Mouse (Mus musculus) layer of hippocampus, postnatal 14 days (tissue): ENCODE results near the gene Lrfn3. TPM values are rescaled to one million over a fixed set of nuclear protein-coding genes. Genes with fewer than 3 reads are reported as not detected.

Source experiments
- DNase-seq, 2 experiments: peaks; one replicate each; pipeline ENCODE4 v3.0.0; 2021 to 2022; ENCODE audit warnings: low spot score in 2 of 2, mixed read lengths in 1 of 2
- long read RNA-seq, 2 experiments: library from polyadenylated mRNA; stranded (forward); transcript quantifications; one replicate each; pipeline ENCODE4 v2.0.0; 2021
- total RNA-seq, 2 experiments: library from RNA; stranded (reverse); gene quantifications; 2 replicates each; pipeline ENCODE4 v1.2.3; 2021

Lrfn3 gene
- 10 to 100 TPM; 32.5 to 35.5 TPM for total RNA-seq
- long read RNA-seq, experiment 1, transcript Lrfn3-201 (3 exons, 2,886 nt), result major isoform, 12 of 17 reads
- long read RNA-seq, experiment 1, partial matches to known transcripts, result 5 of 17 reads
- long read RNA-seq, experiment 1, other reads (novel, unspliced or antisense), result 0 of 17 reads
- long read RNA-seq, experiment 2, transcript Lrfn3-201 (3 exons, 2,886 nt), result major isoform, 12 of 18 reads
- long read RNA-seq, experiment 2, partial matches to known transcripts, result 6 of 18 reads
- long read RNA-seq, experiment 2, other reads (novel, unspliced or antisense), result 0 of 18 reads

DNA sequence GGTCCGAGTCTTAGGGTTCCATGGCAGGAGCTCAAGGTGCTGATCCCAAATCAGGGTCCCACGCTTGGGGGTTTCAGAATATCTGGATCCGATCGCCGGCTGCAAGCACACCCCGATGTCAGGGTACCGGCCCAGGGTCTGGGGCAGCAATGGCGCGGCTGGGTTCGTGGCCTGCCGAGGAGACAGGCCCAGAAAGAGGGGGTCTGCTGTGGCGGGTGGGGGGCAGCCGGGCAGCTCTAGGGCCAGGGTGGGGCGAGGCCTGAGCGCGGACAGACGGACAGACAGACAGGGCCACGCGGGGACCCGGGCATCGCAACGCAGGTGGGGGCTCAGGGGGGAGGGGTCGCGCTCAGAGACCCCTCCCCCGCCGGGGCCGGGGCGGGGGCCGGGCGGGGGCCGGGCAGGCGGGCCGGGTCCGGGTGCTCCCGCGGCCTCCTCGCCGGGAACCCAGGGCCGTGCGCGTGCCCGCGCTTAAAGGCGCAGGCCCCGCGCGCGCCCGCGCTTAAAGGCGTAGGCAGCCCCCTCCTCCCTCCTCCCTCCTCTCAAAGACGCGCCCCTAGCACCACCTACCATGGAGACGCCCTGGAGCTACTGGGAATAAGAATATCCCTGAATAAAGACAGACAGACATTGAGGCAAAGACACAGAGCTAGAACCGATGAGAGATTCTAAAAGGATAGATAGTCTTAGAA, at the start of gene Lrfn3:
Gene Lrfn3, minus strand, starts transcription at position 121 of the 692 bp plus-strand sequence.
- peak; percentile 29 to 73 for DNase-seq

DNA sequence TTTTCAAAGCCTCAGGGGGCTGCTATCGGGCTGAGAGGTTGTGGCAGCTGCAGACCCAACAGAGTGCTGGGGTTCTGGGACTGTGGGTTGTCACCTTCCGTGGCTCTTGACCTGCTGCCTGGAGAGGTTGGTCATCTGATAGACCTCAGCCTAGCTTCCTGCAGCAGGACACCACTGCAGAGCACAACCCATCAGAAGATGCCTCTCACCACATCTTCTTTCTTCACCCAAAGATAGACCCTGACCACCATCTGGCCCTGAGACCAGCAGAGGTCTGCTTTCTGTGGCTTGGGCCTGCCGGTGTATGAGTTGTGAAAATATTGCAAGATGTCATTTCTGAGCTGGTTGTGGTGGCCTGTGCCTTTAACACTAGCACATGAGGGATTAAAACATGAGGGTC, 48.5 kb upstream of the Lrfn3 start:
- no peak for DNase-seq

DNA sequence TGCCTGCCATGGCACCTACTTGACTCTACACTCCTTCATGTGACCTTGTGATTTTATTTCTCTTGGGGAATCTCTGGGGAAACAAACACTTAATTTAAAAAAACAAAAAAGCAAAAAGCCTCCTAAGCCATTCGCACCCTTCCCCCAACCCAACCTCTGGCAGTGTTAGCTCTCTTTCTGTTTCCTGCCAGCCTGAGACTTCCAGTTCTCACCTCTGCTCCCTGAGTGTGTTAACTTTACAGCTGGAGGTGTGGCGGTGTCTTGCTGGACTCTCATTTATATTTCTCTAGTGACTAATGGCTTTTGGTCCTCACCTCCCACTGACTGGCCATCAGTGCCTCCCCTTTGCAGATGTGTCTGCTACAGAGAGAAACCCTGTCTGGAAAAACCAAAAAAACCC, 47.2 kb upstream of the Lrfn3 start:
- DNase-seq, result no peak

DNA sequence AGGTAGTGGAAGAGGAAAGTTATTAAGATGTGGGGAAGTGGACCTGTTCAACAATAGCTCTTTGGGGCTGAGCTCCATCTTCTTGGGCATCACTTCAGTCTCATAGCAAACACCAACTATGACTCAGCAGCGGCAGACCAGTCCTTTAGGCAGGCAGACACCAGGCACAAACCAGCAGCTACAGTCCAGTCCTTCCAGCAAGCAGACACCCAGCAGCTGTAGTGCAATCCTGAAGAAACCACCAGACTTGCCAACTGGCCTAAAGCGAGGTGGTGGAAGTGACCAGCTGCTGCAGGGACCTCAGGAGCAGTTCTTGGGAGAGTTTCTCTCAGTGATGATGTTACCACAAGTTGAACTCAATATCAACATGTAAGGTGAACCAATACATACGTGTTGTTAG, 46.1 kb upstream of the Lrfn3 start:
- no peak for DNase-seq

DNA sequence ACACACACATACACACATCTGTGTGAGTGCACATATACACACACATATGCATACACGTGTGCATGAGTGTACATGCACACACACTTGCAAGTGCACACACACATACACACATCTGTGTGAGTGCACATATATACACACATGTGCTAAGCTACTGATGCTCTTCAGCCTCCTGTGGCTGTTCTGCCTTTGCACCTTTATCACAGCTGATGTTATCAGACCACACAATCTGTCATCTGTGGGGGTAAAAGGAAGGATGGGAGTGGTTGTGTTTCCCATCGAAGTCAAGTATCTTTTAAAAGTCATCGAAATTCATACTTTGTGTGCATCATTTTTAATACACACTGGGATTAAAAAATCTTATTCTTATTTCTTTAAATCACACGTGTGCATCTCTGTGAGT, 39.8 kb upstream of the Lrfn3 start:
- no peak for DNase-seq

DNA sequence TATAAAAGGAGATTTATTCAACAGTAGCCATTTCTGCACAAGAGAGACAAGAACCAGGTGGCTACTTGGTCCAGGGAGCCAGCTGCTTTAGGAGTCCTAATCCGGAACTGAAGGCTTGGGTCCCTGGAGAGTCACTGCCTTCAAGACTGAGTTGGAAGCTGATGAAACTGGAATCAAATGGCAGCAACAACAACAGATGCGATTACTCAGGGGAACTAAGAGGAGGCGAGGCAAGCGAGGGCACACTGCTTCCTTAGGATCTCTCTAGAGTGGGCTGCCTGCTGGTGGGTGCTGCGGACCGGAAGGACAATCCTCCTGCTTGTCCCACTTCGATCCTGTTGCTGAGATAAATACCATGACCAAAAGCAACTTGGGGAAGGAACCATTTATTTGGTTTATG, 37.1 kb upstream of the Lrfn3 start:
- DNase-seq, result no peak

DNA sequence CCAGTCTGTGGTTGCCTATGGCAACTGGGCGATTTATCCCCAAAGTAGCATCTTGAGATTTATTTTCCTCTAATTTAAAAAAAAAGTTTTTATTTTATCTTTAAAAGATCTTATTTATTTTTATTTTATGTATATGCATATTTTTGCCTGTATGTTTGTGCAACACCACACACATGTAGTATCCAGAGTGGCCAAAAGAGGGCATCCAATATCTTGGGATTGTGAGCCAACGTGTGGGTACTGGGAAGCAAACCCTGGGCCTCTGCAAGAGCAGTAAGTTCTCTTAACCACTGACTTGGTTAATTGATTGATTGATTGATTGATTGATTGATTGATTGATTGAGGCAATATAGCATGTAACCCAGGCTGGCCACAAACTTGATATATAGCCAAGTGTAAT, 32.3 kb upstream of the Lrfn3 start:
- DNase-seq, result no peak

DNA sequence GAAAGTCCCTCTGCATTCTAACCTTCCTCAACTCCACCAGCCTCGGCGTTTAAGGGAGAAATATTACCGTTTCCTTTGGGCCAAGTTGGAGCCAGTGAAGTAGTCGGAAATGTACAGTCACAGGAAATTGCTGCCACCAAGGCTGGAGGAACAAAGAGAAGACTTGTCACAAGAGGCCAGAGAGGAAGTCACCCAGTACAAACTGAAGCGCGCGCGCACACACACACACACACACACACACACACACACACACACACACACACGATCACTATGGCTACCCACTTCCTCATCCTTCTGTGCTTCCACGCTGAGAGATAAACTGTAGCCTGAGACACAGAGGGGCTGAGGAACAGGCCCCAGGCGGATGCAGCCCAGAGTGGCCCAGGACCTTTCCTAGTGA, 31.8 kb upstream of the Lrfn3 start:
- DNase-seq, result peak in 1 of 2 experiments; percentile 12

DNA sequence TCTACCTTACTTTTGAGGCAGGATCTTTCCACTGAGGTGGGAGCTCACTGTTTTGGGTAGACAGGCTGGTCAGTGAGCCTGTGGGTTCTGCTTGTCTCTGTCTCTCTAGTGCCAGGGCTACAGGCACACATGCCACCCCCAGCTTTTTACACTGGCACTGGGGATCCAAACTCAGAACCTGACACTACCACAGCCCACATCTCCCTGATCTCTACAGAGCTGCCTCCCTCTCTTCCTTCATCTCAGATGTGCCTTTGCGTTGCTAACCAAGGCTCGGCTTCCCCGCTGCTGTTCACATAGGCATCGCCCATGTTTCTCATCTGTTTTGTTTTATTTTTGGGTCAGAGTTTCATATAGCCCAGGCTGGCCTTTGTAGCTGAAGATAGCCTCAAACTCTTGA, 31.1 kb upstream of the Lrfn3 start:
- DNase-seq, result no peak

DNA sequence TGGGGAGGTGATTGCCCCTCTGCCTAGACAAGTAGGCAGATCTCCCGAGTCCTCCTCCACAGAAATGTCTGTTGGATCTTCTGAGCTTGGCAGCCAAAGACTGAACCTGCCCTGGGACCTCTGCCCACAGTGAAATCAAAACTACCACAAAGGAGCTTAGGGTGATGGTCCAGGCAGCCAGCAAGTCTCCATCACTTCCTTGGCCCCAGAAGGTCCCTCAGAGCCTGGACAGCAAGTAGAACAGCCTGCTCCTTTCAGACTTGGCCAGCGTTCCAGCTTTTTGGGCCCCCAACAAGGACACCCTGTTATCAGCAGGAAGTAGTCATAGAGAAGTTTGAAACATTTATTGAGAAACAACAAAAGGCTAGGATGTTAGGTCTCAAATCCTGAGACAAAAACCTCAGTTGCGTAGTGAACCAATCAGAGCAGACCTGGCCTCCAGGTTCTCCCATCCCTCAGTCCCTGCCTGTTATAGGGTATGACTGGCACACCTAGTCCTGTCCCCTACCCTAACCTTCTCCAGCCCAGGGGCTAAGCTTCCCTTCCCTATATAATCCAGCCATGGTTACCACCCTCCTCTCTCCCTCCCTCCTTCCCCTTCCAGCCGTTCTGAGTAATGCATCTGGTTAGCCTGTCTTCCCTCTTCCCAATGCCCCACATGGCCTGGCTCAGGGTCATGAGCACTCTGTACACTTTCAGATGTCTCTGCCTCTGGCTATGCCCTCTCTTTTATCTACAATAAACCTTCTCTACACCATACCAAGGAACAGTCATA, 30.4 kb upstream of the Lrfn3 start:
- no peak for DNase-seq

DNA sequence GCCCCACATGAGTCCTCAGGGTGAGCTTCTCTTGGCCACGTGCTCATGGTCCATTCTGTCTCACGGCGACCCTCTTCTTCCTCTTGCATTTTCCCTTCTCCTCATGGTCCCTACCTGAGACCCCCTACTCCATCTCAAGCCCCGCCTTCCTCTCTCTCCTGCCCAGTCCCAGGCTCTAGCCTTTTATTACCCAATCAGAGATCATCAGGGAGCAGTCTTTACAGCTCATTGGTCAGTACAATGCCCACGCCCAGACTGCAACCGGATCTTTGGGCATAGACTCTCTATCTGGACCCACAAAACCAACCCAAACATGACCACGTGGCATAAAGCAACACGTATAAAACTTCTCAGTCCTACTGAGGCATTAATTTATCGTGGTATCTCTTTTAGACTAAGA, 21.5 kb upstream of the Lrfn3 start:
- no peak for DNase-seq

DNA sequence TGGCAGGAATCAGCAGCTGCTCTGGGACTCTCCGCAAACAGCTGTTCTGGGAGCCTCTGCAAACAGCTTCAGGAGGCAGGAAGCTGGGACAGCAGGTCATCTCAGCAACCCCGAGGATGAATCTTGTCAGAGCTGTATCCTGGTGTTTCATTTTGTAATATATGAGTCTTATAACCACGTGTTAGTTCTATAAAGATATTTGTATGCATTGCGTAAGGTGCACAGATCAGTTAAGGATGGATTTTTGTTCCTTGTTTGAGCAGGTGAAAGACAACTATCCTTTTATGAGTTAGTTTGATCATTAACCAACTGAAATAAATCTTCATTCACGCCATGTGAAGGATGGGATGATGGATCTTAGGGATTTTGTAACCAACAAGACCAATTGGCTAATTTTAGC, 17.5 kb upstream of the Lrfn3 start:
- no peak for DNase-seq

DNA sequence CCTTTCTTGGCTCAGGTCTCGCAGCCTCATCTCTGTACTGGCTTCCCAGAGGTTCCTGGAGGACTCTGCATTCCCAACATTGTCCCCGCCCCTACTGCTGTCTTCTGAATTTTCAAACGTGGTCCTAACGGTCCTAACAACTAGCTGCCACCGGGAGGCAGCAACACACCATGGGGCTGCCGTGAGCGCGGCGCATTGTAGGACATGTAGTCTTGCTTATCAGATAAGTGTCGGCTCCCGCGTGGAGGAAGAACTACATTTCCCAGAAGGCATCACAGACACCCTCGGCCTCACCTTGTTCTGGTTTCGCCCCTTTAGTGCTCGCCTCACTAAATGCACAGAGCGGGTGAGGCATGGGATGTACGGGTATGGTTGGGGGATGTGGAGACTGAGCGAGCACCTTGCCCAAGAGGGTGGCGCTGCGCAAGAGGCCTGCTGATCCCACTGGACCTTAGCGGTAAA, 11.0 kb upstream of the Lrfn3 start:
- DNase-seq, result peak; percentile 93 to 98

DNA sequence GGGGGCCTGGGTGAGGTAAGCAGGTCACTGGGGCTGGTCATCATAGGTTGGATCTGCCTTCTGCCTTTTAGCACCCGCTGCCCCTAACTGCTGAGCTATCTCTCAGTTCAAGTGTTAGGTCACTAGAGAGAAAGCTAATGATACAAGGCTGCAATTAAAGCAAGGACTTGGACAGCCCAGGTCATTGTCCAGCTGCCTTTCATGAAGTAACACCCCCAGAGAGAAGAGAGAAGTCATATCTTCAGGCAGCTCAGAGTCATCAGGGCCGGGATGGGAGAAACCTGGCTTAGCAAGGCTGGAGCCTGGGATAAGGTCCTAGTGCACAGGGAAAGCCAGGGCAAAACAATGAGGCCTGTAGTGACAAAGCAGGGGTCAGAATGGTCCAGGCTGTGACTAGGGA, 4.9 kb upstream of the Lrfn3 start:
- DNase-seq, result no peak

DNA sequence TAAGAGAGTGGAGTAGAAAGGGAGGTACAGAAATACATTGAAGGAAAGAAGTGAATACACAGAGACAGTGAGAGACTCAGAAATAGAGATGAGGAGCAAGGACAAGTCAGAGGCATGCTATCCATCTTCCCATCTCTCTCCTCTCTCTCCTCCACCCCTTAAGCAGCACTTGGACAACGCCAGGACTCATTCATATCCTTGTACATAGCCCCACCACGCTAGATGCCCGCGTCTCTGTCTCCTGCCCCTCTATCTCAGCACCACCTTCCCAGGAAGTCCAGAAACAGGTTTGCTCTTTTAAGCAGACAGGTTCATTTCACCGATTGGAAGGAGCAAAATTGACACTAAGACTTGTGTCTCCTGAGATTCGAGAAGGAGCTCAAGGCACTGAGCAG, 769 bp upstream of the Lrfn3 start:
- no peak for DNase-seq

DNA sequence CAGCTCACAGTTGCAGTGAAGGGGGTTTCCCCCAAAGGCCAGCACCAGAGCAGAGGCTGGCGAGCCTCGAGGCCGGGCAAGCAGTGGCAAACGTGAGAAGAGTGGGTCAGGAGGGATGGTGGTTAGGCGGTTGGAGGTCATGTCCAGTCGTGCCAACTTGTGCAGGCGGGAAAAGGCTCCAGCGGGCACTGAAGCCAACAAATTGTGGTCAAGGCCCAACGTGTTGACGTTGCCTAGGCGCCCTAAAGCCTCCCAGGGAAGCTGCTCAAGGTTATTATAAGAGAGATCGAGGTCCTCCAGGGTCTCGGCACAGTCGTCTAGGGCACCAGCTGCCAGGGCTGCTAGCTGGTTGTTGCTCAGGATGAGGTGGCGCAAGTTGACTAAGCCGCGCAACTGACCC, 2.5 kb downstream of the Lrfn3 start:
- DNase-seq, result no peak

DNA sequence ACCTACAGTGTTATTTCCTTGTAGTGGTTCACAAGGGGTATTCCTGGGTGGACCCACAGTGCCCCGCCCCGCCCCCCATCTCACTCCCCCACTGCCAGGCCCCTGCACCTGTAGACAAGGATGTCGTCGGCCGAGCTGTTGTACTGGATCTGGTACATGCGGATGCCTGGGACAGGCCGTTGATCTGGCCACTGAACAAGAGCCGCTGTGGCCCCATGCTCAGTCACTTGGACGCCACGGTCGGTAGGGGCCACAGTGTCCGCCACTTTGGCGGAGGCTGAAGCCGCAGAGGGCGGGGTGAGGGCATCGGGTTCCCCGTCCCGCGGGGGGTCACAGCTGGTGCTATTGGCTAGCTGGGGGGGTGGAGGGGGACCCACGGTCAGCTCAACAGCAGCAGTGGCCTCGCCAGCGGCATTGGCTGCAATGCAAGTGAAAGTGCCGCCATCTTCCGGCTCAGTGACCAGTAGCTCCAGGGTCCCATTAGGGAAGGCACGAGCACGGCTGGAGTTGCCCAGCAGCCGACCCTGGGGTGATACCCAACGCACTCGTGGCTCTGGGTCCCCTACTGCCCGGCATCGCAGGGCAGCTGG, 3.2 kb downstream of the Lrfn3 start:
- no peak for DNase-seq

DNA sequence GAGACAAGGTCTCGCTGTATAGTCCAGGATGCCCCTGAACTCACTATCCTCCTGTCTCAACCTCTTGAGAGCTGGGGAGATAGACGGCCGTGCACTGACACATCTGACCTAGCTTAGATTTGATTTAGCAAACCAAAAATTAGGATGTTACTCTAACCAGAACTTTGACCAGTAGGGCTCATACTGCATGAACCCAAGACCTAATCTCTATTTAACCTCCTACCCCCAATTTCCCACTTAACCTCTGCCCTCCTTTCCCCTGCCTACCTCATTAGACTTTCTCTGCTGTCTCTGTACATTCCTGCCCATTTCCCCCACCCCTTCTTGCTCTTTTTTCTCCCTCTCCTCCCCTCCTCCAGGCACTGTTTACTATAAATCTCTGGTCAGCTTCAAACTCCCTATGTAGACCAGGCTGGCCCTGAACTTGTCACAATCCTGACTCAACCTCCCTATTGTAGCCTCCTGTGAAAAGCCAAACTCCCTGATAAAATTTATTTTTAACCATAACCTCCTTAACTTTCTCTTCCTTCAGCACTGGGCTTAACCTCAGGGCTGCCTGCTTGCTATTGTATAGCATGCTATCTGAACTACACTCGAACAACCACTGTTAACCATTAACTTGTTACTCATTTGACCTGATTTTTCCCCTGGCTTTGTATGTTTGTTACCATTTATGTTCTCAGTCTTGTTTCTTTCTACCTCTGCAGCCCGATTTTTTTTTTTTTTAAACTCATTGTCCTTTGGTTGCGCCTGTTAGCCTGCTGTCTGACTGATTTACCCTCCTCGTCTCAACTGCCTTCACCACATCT, 4.0 kb downstream of the Lrfn3 start:
- no peak for DNase-seq

DNA sequence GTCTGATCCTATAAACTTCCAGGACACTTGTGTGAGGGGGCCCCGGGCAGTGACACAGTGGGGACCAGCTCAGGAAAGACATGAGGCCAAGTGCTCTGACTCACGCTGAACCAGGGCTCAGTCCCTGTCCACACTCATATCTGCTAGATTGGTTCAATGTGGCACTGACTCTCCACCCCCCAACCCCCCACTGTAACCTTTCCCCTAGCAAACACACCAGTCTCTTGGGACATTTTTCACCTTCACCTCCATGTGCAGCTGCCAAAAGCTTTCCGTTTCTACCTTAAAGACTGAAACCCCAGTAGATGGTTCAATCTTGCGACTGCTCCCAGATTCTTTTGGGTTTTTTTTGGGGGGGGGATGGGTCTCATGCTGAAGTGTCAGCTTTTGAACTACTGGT, 8.5 kb downstream of the Lrfn3 start:
- DNase-seq, result no peak

DNA sequence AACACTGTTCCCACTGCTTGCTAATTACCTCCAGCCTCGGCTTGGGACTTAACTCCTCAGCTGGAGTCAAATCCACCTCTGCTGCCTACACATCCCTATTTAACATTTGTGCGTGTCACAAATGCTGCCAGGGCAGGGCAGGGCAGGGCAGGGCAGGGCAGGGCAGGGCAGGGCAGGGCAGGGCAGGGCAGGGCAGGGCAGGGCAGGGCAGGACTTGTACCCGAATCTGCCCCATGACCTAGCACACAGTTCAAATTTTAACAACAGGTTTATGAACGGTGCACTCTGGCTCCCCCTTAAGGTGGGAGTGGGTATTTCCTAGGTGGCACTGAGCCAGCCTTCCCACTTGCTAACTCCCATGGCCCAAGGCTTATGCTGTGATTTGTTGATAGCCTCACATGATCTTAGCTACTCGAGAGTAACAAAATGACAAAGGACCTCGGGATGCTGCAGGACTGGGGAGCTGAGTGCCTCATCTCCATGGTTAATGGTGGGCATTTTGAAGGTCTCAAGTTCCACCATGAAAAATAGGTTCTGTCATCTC, 9.2 kb downstream of the Lrfn3 start:
- DNase-seq, result peak; percentile 74 to 80

DNA sequence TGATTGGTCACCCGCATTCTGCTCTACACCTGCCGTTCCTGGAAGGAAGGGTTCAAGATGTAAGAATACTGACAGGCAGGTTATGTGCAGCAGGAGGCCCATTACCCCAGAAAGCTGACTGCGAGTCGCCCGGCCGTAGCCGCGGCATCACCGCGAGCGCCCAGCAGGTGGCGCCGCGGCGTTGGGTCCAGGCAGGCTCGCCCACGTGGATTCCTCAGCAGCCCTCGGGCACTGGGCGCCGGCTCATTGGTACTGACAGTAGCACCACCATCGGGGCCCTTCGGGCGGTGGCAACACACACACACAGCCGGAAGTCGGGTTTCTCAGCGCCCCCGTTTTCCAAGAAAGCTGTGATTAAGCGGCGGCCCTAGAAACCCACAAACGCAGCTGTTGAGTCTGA, 14.7 kb downstream of the Lrfn3 start:
- peak; percentile 59 to 69 for DNase-seq
